Mouse (Mus musculus): ENCODE data around the gene Aven. TPM values are rescaled to one million over a fixed set of nuclear protein-coding genes. Genes with fewer than 3 reads are reported as not detected.

The Aven gene
- polyA plus RNA-seq, 1 experiment from 2014 or later, result 8.3 TPM

- 82% methylated on average over 5 of the region's 5 CpGs for WGBS
Measured at GRCm38 (mm10) chr2:112491629-112492028, 1.1 kb upstream of the Aven start.

DNA sequence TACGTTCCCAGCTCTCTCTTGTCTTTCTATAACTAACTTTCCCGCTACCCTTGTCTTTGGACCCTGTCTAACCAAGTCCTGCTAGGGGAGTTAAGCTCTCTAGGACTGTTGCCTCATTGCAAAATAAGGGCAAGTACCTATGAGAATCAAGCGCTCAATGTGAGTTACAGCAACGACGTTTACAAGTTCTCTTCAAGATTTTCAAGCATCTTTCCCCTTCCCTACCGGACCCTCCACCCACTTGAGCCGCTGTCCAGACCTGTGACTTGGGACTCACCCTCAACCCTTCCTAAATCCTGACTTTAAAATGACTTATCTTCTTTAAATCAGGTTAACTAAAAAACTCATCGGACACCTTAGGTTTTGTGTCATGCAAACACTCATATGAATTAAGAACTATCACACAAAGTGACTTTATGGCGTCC, 321 bp upstream of the Aven start:
- no peaks in the 10 kb centered on the region for H3K36me3 ChIP-seq (ENCODE audit: control insufficient read depth, insufficient read depth, low read length)
- peaks cover 2 to 3% of the 10 kb centered on the region in 2 experiments; a peak in 1 of 4 replicates for H3K4me1 ChIP-seq (ENCODE audit: control insufficient read depth in 2 of 2, insufficient read depth in 2 of 2, low read length in 2 of 2)
- no peaks in the 10 kb centered on the region for H3K9me3 ChIP-seq (ENCODE audit: control insufficient read depth, low read length)
- peak overlapping the region; percentile 84 to 87 for H3K4me3 ChIP-seq (ENCODE audit: control insufficient read depth in 1 of 2, insufficient read depth in 1 of 2, low read depth in 1 of 2, low read length in 2 of 2)
- peak overlapping the region; percentile 91 to 100 for H3K27ac ChIP-seq (replicated peaks in 1 of 2; ENCODE audit: control insufficient read depth in 1 of 2, insufficient read depth in 1 of 2, low read depth in 2 of 2, low read length in 2 of 2)
- no peaks in the 10 kb centered on the region for H3K27me3 ChIP-seq (ENCODE audit: control insufficient read depth, insufficient read depth, low read length)
- H3K9ac ChIP-seq (ENCODE audit: low read length), result peak overlapping the region; percentile 99
- WGBS, result 6% methylated on average over 9 of the region's 9 CpGs
- no peak for ATAC-seq (ENCODE audit: insufficient number of reproducible peaks, insufficient read depth, low FRiP score, low read depth)
- peak overlapping the region; percentile 85 for H3K4me2 ChIP-seq (ENCODE audit: low read length)

More at GRCm38 (mm10) chr2:112491629-112492028, 1.1 kb upstream of the Aven start:
- no peaks in the 10 kb centered on the region for H3K27me3 ChIP-seq (ENCODE audit: control insufficient read depth, insufficient read depth, low read length)
- peak overlapping the region; percentile 85; the same call in 1 of the 2 replicates for H3K4me2 ChIP-seq (ENCODE audit: low read length)
- H3K36me3 ChIP-seq (ENCODE audit: control insufficient read depth, insufficient read depth, low read length), result no peaks in the 10 kb centered on the region
- no peak overlapping the region for H3K27ac ChIP-seq (replicated peaks in 1 of 2; ENCODE audit: control insufficient read depth in 1 of 2, insufficient read depth in 1 of 2, low read depth in 2 of 2, low read length in 2 of 2)
- H3K9ac ChIP-seq (ENCODE audit: low read length), result peak overlapping the region; percentile 99; the same call in 1 of the 2 replicates
- H3K4me3 ChIP-seq (ENCODE audit: control insufficient read depth in 1 of 2, insufficient read depth in 1 of 2, low read depth in 1 of 2, low read length in 2 of 2), result no peak overlapping the region
- H3K4me1 ChIP-seq (ENCODE audit: control insufficient read depth in 2 of 2, insufficient read depth in 2 of 2, low read length in 2 of 2), result peaks cover 2 to 3% of the 10 kb centered on the region in 2 experiments; a peak in 1 of 4 replicates
- H3K9me3 ChIP-seq (ENCODE audit: control insufficient read depth, low read length), result no peaks in the 10 kb centered on the region
- ATAC-seq (ENCODE audit: insufficient number of reproducible peaks, insufficient read depth, low FRiP score, low read depth), result no peak

- Histone ChIP-seq H3K9ac (ENCODE audit: low read length) (peak overlapping the region; percentile 99), H3K27me3 (ENCODE audit: control insufficient read depth, insufficient read depth, low read length) (no peaks in the 10 kb centered on the region), H3K4me3 (ENCODE audit: control insufficient read depth in 1 of 2, insufficient read depth in 1 of 2, low read depth in 1 of 2, low read length in 2 of 2) (peak overlapping the region; percentile 84 to 87), H3K4me1 (ENCODE audit: control insufficient read depth in 2 of 2, insufficient read depth in 2 of 2, low read length in 2 of 2) (peaks cover 2 to 8% of the 10 kb centered on the region in 2 experiments; a peak in 1 of 4 replicates), H3K27ac (replicated peaks in 1 of 2; ENCODE audit: control insufficient read depth in 1 of 2, insufficient read depth in 1 of 2, low read depth in 2 of 2, low read length in 2 of 2) (peak overlapping the region; percentile 79 to 100), H3K36me3 (ENCODE audit: control insufficient read depth, insufficient read depth, low read length) (no peaks in the 10 kb centered on the region), H3K4me2 (ENCODE audit: low read length) (peak overlapping the region; percentile 85), H3K9me3 (ENCODE audit: control insufficient read depth, low read length) (no peaks in the 10 kb centered on the region)
- WGBS, result 35% methylated on average over 11 of the region's 11 CpGs
- no peak; the same call in 1 of the 2 replicates for ATAC-seq (ENCODE audit: insufficient number of reproducible peaks, insufficient read depth, low FRiP score, low read depth)
Measured at GRCm38 (mm10) chr2:112493539-112494260, 936 bp downstream of the Aven start.

GRCm38 (mm10) chr2:112497851-112498250, 5.1 kb downstream of the Aven start:
- WGBS, result 73% methylated on average over 7 of the region's 7 CpGs
- Histone ChIP-seq H3K4me3 (ENCODE audit: control insufficient read depth in 1 of 2, insufficient read depth in 1 of 2, low read depth in 1 of 2, low read length in 2 of 2) (no peak overlapping the region), H3K27ac (replicated peaks in 1 of 2; ENCODE audit: control insufficient read depth in 1 of 2, insufficient read depth in 1 of 2, low read depth in 2 of 2, low read length in 2 of 2) (no peak overlapping the region), H3K9me3 (ENCODE audit: control insufficient read depth, low read length) (no peaks in the 10 kb centered on the region), H3K36me3 (ENCODE audit: control insufficient read depth, insufficient read depth, low read length) (no peaks in the 10 kb centered on the region), H3K4me2 (ENCODE audit: low read length) (no peak overlapping the region), H3K27me3 (ENCODE audit: control insufficient read depth, insufficient read depth, low read length) (no peaks in the 10 kb centered on the region), H3K4me1 (ENCODE audit: control insufficient read depth in 2 of 2, insufficient read depth in 2 of 2, low read length in 2 of 2) (0 out of 4 replicates have a peak, but pooled peaks cover 0 to 12% of the 10 kb centered on the region in 2 experiments), H3K9ac (ENCODE audit: low read length) (no peak overlapping the region)
- ATAC-seq (ENCODE audit: insufficient number of reproducible peaks, insufficient read depth, low FRiP score, low read depth), result no peak

GRCm38 (mm10) chr2:112501209-112501608, 8.4 kb downstream of the Aven start:
- Histone ChIP-seq H3K4me2 (ENCODE audit: low read length) (no peak overlapping the region), H3K27me3 (ENCODE audit: control insufficient read depth, insufficient read depth, low read length) (no peaks in the 10 kb centered on the region), H3K4me1 (ENCODE audit: control insufficient read depth in 2 of 2, insufficient read depth in 2 of 2, low read length in 2 of 2) (0 out of 4 replicates have a peak, but pooled peaks cover 0 to 9% of the 10 kb centered on the region in 2 experiments), H3K36me3 (ENCODE audit: control insufficient read depth, insufficient read depth, low read length) (no peaks in the 10 kb centered on the region), H3K9ac (ENCODE audit: low read length) (no peak overlapping the region), H3K9me3 (ENCODE audit: control insufficient read depth, low read length) (no peaks in the 10 kb centered on the region), H3K27ac (replicated peaks in 1 of 2; ENCODE audit: control insufficient read depth in 1 of 2, insufficient read depth in 1 of 2, low read depth in 2 of 2, low read length in 2 of 2) (no peak overlapping the region), H3K4me3 (ENCODE audit: control insufficient read depth in 1 of 2, insufficient read depth in 1 of 2, low read depth in 1 of 2, low read length in 2 of 2) (no peak overlapping the region)
- 2% methylated on average over 6 of the region's 6 CpGs for WGBS
- ATAC-seq (ENCODE audit: insufficient number of reproducible peaks, insufficient read depth, low FRiP score, low read depth), result peak; percentile 75

DNA sequence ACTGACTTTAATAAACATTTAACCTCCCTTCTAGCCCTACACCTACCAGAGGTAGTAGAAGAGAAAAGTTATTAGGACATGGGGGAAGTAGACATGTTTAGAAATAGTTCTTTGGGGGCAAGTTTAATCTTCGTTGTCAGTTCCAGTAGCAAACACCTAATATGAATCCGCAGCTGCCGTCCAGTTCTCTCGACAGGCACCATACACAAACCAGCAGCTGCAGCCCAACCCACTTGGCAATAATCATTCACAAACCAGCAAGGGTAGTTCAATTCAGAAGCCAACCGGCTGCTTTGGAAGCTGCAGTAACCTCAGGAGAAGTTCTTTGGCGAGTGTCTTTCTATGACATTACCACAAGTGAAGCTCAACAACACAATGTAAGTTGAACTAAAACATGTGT, 11.2 kb downstream of the Aven start:
- no peaks in the 10 kb centered on the region for H3K27me3 ChIP-seq (ENCODE audit: control insufficient read depth, insufficient read depth, low read length)
- ATAC-seq (ENCODE audit: insufficient number of reproducible peaks, insufficient read depth, low FRiP score, low read depth), result no peak
- H3K9ac ChIP-seq (ENCODE audit: low read length), result no peak overlapping the region
- no peaks in the 10 kb centered on the region for H3K36me3 ChIP-seq (ENCODE audit: control insufficient read depth, insufficient read depth, low read length)
- H3K9me3 ChIP-seq (ENCODE audit: control insufficient read depth, low read length), result no peaks in the 10 kb centered on the region
- WGBS, result 90% methylated on average over 6 of the region's 6 CpGs
- H3K4me1 ChIP-seq (ENCODE audit: control insufficient read depth in 2 of 2, insufficient read depth in 2 of 2, low read length in 2 of 2), result 0 out of 4 replicates have a peak, but pooled peaks cover 0 to 4% of the 10 kb centered on the region in 2 experiments
- no peak overlapping the region for H3K4me2 ChIP-seq (ENCODE audit: low read length)
- no peak overlapping the region for H3K4me3 ChIP-seq (ENCODE audit: control insufficient read depth in 1 of 2, insufficient read depth in 1 of 2, low read depth in 1 of 2, low read length in 2 of 2)
- H3K27ac ChIP-seq (replicated peaks in 1 of 2; ENCODE audit: control insufficient read depth in 1 of 2, insufficient read depth in 1 of 2, low read depth in 2 of 2, low read length in 2 of 2), result no peak overlapping the region

- Histone ChIP-seq H3K36me3 (ENCODE audit: control insufficient read depth, insufficient read depth, low read length) (no peaks in the 10 kb centered on the region), H3K27ac (replicated peaks in 1 of 2; ENCODE audit: control insufficient read depth in 1 of 2, insufficient read depth in 1 of 2, low read depth in 2 of 2, low read length in 2 of 2) (no peak overlapping the region), H3K4me2 (ENCODE audit: low read length) (no peak overlapping the region), H3K27me3 (ENCODE audit: control insufficient read depth, insufficient read depth, low read length) (no peaks in the 10 kb centered on the region), H3K9ac (ENCODE audit: low read length) (no peak overlapping the region), H3K9me3 (ENCODE audit: control insufficient read depth, low read length) (no peaks in the 10 kb centered on the region), H3K4me3 (ENCODE audit: control insufficient read depth in 1 of 2, insufficient read depth in 1 of 2, low read depth in 1 of 2, low read length in 2 of 2) (no peak overlapping the region), H3K4me1 (ENCODE audit: control insufficient read depth in 2 of 2, insufficient read depth in 2 of 2, low read length in 2 of 2) (0 out of 4 replicates have a peak, but pooled peaks cover 0 to 4% of the 10 kb centered on the region in 2 experiments)
- no peak for ATAC-seq (ENCODE audit: insufficient number of reproducible peaks, insufficient read depth, low FRiP score, low read depth)
- 62% methylated on average over 5 of the region's 5 CpGs for WGBS
Measured at GRCm38 (mm10) chr2:112506841-112507435, 14.2 kb downstream of the Aven start.
